Mouse (Mus musculus) C2C12 (cell line): ENCODE data around the gene Ly75.

Experiments used
- CTCF ChIP-seq: IDR thresholded peaks from one replicate; pipeline ENCODE4 v1.5.1; 2011; ENCODE audit not compliant: control insufficient read depth, insufficient read depth, insufficient read length
- MAX ChIP-seq: IDR thresholded peaks from one replicate; pipeline ENCODE4 v1.6.1; 2011; ENCODE audit warnings: mild to moderate bottlenecking, control low read depth
- USF1 ChIP-seq: IDR thresholded peaks from one replicate; pipeline ENCODE4 v1.6.1; 2011; ENCODE audit warnings: low read depth, mild to moderate bottlenecking, control low read depth, moderate library complexity

DNA sequence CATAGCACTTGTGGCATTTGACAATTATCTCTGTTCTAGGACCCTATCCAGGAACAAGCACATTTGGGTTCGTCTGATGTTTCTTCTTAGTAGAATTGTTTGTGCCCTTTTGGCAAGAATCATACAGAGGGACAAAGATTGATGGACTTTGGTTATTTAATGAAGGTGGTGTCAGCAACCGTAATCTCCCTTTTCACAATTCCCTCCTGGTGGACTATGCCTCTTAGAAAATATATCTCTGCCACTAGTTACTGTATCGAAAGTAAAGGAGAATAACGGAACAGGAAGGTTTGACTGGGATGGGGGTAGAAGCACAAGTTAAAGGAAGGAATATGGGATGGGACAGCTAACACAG, 98.7 kb downstream of the Ly75 start, which contains the start of gene Cd302:
- TF ChIP-seq CTCF (no peak), USF1 (no peak), MAX (no peak)
